Mouse (Mus musculus) T-helper 2 cell (primary cell): ENCODE measurements around the gene Ttyh2.

Experiments
- in situ Hi-C: fragments of 300-600 bp; cut with MboI, MseI; formaldehyde crosslinking; loops from one replicate; pipeline ENCODE4 v1.15.1; 2025; ENCODE audit warnings: high pct_unique_total_duplicates

The Ttyh2 gene

DNA sequence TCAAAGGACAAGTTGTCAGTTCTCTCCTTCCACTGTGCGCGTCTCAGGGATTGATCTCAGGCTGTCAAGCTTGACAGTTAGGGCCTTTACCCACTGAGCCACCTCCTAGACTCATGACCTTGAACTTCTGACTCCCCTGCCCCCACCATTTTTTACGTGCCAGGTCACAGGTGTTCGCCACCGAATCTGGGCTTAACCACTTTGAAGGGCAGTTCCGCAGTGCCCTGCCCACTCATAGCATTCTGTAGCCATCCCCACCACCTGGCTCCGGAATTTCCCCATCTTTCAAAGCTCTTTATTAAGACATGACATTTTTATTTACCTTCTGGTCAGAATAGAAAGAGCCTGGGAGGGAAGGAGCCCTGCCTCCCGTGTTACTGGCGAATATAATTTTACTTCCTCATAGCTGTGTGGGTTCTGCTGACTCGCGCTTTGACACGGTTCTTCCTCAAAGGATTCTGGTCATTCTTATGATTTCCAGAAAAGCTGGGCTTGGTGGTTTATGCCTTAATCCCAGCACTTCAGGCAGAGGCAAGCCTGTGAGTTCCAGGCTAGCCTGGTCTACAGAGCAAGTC lies 72.4 kb downstream of the Ttyh2 start:
- in situ Hi-C loops, result loop anchor here (5.0 kb wide), 1 partner anchor 40 kb away; no protein-coding TSS in a partner anchor

GRCm38 (mm10) chr11:114764820-114765818 lies 89.9 kb downstream of the Ttyh2 start, which contains the start of gene Kif19a:
Gene Kif19a (plus strand): TSS chr11:114765388.
- in situ Hi-C loops, result no loop called here

GRCm38 (mm10) chr11:114769911-114770310 lies 94.7 kb downstream of the Ttyh2 start:
- in situ Hi-C loops, result no loop called here
